17 mouse cellular contexts compared by ENCODE assay signal in the genomic region with DNA sequence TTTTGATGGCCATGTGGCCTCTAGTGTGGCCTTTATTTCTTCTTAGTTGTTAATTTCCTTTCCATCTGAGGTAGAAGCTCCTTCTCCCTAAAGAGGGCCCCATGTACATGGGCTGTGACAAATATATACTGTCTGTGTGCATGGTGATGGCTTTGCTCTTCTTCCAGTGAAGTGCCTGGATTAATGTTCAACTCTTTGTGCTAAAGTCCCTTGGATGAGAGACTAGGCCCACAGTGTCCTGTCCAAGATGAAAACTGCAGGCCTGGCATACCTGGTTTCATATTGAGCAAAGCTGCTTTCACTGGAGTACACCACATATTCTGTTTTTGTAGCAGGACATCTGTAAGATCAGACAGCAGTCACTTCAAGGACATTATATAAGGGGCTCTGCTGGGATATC.
"Had no signal": no experiment of that assay in that cellular context is flagged by ENCODE, and none has a peak within 500 bp of the region (broad histone marks: within the 10 kb centered on the region; RNA-seq: fewer than 3 reads in every experiment).

No protein-coding gene starts in this region.

- H3K27me3 ChIP-seq: limb, embryonic 12.5 days; liver, embryonic 12.5 days; lung, embryonic 15.5 days; megakaryocyte, embryonic 14.5 days; midbrain, embryonic 15.5 days; neural tube, embryonic 12.5 days; stomach, embryonic 15.5 days had no signal

- H3K4me2 ChIP-seq: limb, embryonic 12.5 days; liver, embryonic 12.5 days; lung, embryonic 15.5 days; midbrain, embryonic 11.5 days; midbrain, embryonic 15.5 days; neural tube, embryonic 12.5 days; stomach, embryonic 15.5 days had no signal

- ATAC-seq: hindbrain, embryonic 16.5 days; inflammation-experienced regulatory T-cells, adult 6 months; liver, embryonic 12.5 days; liver, postnatal 0 days; midbrain, embryonic 15.5 days had no signal

- DNase-seq: layer of hippocampus, adult 9-11 months; layer of hippocampus, postnatal 36 days; liver, postnatal 0 days; lung, postnatal 14 days; right cerebral cortex, postnatal 4 days; thymus, postnatal 36 days had no signal

- H3K27ac ChIP-seq: limb, embryonic 12.5 days; liver, embryonic 12.5 days; lung, embryonic 15.5 days; macrophage; midbrain, embryonic 15.5 days; neural tube, embryonic 12.5 days; stomach, embryonic 15.5 days had no signal

- H3K36me3 ChIP-seq: limb, embryonic 12.5 days; liver, embryonic 12.5 days; lung, embryonic 15.5 days; midbrain, embryonic 15.5 days; neural tube, embryonic 12.5 days; stomach, embryonic 15.5 days had no signal

- H3K9me3 ChIP-seq: limb, embryonic 12.5 days; liver, embryonic 12.5 days; lung, embryonic 15.5 days; megakaryocyte, embryonic 14.5 days; midbrain, embryonic 15.5 days; neural tube, embryonic 12.5 days; stomach, embryonic 15.5 days had no signal

- H3K4me3 ChIP-seq: limb, embryonic 12.5 days; liver, embryonic 12.5 days; lung, embryonic 15.5 days; megakaryocyte, embryonic 14.5 days; midbrain, embryonic 15.5 days; neural tube, embryonic 12.5 days; stomach, embryonic 15.5 days had no signal

- H3K4me1 ChIP-seq: limb, embryonic 12.5 days; liver, embryonic 12.5 days; lung, embryonic 15.5 days; megakaryocyte, embryonic 14.5 days; midbrain, embryonic 15.5 days; neural tube, embryonic 12.5 days; stomach, embryonic 15.5 days had no signal

- H3K9ac ChIP-seq: limb, embryonic 12.5 days; liver, embryonic 12.5 days; liver, postnatal 0 days; lung, embryonic 15.5 days; midbrain, embryonic 15.5 days; neural tube, embryonic 12.5 days; stomach, embryonic 15.5 days had no signal
